Mouse (Mus musculus) bone marrow macrophage, adult 2 months (primary cell): ENCODE data around the gene Dnajc22.

ENCODE experiments used
- CTCF ChIP-seq: IDR thresholded peaks from 2 replicates; pipeline ENCODE4 v1.5.1; 2012; ENCODE audit warnings: low read depth, mild to moderate bottlenecking, low read length, moderate library complexity
- POLR2A ChIP-seq: IDR thresholded peaks from 2 replicates; pipeline ENCODE4 v1.6.1; 2012; ENCODE audit warnings: mild to moderate bottlenecking, low read depth, low read length, borderline replicate concordance

- no peak for TF ChIP-seq CTCF
- no peak for TF ChIP-seq POLR2A
Measured at GRCm38 (mm10) chr15:99120814-99121213, 27.8 kb downstream of the Dnajc22 start.
